Mouse (Mus musculus) central nervous system, embryonic 14 days (tissue): ENCODE data around the gene Ndufaf2. TPM values are rescaled to one million over a fixed set of nuclear protein-coding genes. Genes with fewer than 3 reads are reported as not detected.

Source experiments
- polyA plus RNA-seq: library from polyadenylated mRNA; depleted of rRNA; stranded (reverse); fragments of >200 nt; gene quantifications from 2 replicates; pipeline ENCODE4 v1.2.3, GENCODE M21; 2012; rRNA removed

The Ndufaf2 gene
- polyA plus RNA-seq, result 51.7 and 62.0 TPM in 2 replicates

DNA sequence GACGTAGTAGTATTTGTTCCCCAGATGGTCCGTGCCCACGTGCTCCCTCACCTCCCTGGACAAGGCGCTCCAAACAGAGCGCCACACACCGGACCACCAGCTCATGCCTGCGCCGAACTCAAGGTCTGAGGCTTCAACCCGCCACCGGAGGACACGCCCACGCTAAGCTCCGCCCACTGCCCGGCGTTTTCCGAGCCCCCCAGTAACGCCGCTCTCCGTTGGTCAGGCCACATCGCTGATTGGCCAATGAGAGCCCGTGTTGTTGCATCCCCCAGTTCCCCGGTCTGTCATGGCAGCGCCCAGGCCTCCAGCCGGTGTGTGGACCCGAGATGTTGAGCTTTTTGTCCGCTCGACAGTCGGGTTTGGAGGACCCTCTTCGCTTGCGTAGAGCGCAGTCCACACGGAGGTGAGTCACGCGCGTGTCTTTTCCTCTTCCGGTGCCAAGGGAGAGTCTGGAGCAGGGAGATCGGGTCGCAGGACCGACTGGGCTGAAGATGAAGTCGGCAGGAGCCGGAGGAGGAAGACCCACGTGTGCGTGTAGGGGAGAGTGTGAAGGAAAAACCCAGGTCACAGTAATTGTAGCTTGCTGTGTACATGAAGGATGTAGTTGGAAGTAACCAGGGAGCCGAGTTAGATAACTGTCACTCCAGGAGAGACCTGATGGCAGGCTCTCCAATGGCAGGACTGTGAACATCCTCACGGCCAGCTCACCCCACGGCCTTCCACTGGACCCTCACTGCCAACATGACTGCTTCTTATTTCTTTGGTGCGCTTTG, at the start of gene Ndufaf2, which contains the start of gene Ercc8:
Ndufaf2 (minus strand) TSS at position 159 of the 776 bp plus-strand sequence.
Ercc8 (plus strand) TSS at position 267 of the 776 bp plus-strand sequence.

DNA sequence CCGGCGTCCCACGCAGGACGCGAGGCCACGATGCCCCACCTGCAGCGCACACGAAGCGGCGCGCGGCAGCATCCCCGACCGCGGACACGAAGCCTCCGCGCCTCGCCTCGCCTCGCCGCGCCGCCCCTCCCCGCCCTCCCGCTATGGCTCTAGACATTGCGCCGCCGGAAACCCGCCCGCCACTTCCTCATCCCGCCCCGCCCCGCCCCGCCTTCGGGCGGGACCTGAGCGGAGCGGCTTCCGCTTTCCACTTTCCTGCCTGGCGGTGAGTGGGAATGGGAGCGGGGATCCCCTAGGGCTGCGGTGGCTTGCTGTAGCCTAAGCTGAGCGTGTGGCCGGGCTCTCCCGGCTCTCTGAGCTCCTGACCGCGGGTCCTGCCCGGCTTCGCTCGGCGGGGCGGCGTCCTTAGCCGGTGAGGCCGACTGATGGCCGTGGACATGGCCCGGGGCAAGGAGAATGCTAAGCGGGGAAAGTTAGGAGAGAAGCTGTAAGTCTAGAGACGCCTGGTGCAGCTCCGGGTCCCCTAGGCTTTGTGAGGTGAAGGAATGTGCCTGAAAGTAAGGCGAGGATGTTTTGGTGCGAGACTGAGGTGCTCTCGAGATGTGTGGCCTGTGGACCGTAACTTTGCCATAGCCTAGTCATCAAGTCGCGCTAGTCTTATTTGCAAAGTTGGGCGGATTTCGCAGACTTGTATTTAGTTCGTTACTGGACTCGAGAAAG, 114.0 kb downstream of the Ndufaf2 start, which contains the start of gene Smim15:
Smim15 (plus strand) TSS at position 225 of the 720 bp plus-strand sequence.

Other genes starting within 250 kb of the Ndufaf2 start
- gene Smim15, start 114.2 kb downstream of the Ndufaf2 start, polyA plus RNA-seq, result 42.3 and 47.6 TPM in 2 replicates
- gene Ercc8, start 108 bp upstream of the Ndufaf2 start, polyA plus RNA-seq, result 22.9 and 24.7 TPM in 2 replicates
- gene Elovl7, start 55.8 kb upstream of the Ndufaf2 start, polyA plus RNA-seq, result 0.74 and 0.93 TPM in 2 replicates
- gene Depdc1b, start 157.7 kb upstream of the Ndufaf2 start, polyA plus RNA-seq, result 4.5 and 7.1 TPM in 2 replicates